Mouse (Mus musculus): ENCODE results near the gene Gm5751. TPM values are rescaled to one million over a fixed set of nuclear protein-coding genes. Genes with fewer than 3 reads are reported as not detected.

Gene Gm5751
- not detected in 2 replicates for total RNA-seq (2023)

GRCm38 (mm10) chrX:8873953-8874352 lies at the start of gene Gm5751:
Gene Gm5751 (plus strand): TSS chrX:8874253.

GRCm38 (mm10) chrX:8843694-8844093 lies 30.4 kb upstream of the Gm5751 start, which contains the start of gene Gm6592:
Gene Gm6592 (plus strand): TSS chrX:8843994.

GRCm38 (mm10) chrX:8892343-8893155 lies 18.5 kb downstream of the Gm5751 start, which contains the start of gene B630019K06Rik:
Gene B630019K06Rik (plus strand): TSS chrX:8892382.

Other genes with a start within 250 kb of the Gm5751 start
- gene Ssxb8, start 183.4 kb upstream of the Gm5751 start, total RNA-seq (2023), result not detected in 2 replicates
- gene Ssx9, start 125.8 kb upstream of the Gm5751 start, total RNA-seq (2023), result not detected in 2 replicates
- not detected in 2 replicates for gene Ssxb5, start 70.6 kb upstream of the Gm5751 start, total RNA-seq (2023)
- gene Gm6592, start 30.3 kb upstream of the Gm5751 start, total RNA-seq (2023), result not detected in 2 replicates
- 0.28 TPM in 1 of 2 replicates, not detected in the other for gene B630019K06Rik, start 18.1 kb downstream of the Gm5751 start, total RNA-seq (2023)
- not detected in 2 replicates for gene Fthl17b, start 88.7 kb downstream of the Gm5751 start, total RNA-seq (2023)
- gene Fthl17c, start 102.3 kb downstream of the Gm5751 start, total RNA-seq (2023), result not detected in 2 replicates
- gene Fthl17d, start 112.5 kb downstream of the Gm5751 start, total RNA-seq (2023), result not detected in 2 replicates
- gene Fthl17e, start 159.2 kb downstream of the Gm5751 start, total RNA-seq (2023), result not detected in 2 replicates
- not detected in 2 replicates for gene Fthl17f, start 188.8 kb downstream of the Gm5751 start, total RNA-seq (2023)
- not detected in 2 replicates for gene 4930402K13Rik, start 230.3 kb downstream of the Gm5751 start, total RNA-seq (2023)